Mouse (Mus musculus) forebrain, embryonic 14.5 days (tissue): ENCODE results near the gene Pnpla2. TPM values are rescaled to one million over a fixed set of nuclear protein-coding genes. Genes with fewer than 3 reads are reported as not detected.

Experiments used
- ATAC-seq: fragments of 200-750 bp; cut with Nextera tagmentation; 2 replicates; pipeline ENCODE4 v1.8.0; 2017; ENCODE audit warnings: mild to moderate bottlenecking, moderate library complexity
- DNase-seq: peaks from one replicate; pipeline ENCODE4 v3.0.0-alpha.2; 2015; ENCODE audit warnings: low spot score
- H3K27ac ChIP-seq: fragments of 300-500 bp; sonication (generic); 2 replicates; pipeline ENCODE4 v1.5.1; 2014; ENCODE audit warnings: low read depth, mild to moderate bottlenecking, control low read depth, low read length, moderate library complexity
- H3K27me3 ChIP-seq: fragments of 300-500 bp; sonication (generic); replicated peaks from 2 replicates; pipeline ENCODE4 v1.6.1; 2014; ENCODE audit warnings: low read length, control low read depth, mixed read lengths; ENCODE audit not compliant: control insufficient read depth, insufficient read depth
- H3K36me3 ChIP-seq: fragments of 300-500 bp; sonication (generic); 2 replicates; pipeline ENCODE4 v1.6.1; 2014; ENCODE audit warnings: low read length, control low read depth; ENCODE audit not compliant: control insufficient read depth, insufficient read depth
- H3K4me1 ChIP-seq: fragments of 300-500 bp; sonication (generic); 2 replicates; pipeline ENCODE4 v1.6.1; 2014; ENCODE audit warnings: antibody characterized with exemption, low read length, control low read depth; ENCODE audit not compliant: control insufficient read depth, insufficient read depth
- H3K4me2 ChIP-seq: fragments of 300-500 bp; sonication (generic); 2 replicates; pipeline ENCODE4 v1.6.1; 2014; ENCODE audit warnings: mild to moderate bottlenecking, control low read depth, low read length
- H3K4me3 ChIP-seq: fragments of 300-500 bp; sonication (generic); 2 replicates; pipeline ENCODE4 v1.5.1; 2014; ENCODE audit warnings: low read depth, low read length, control low read depth
- H3K9ac ChIP-seq: fragments of 300-500 bp; sonication (generic); 2 replicates; pipeline ENCODE4 v1.6.1; 2014; ENCODE audit warnings: mild to moderate bottlenecking, low read length, control low read depth, moderate library complexity
- H3K9me3 ChIP-seq: fragments of 300-500 bp; sonication (generic); replicated peaks from 2 replicates; pipeline ENCODE4 v1.6.1; 2016; ENCODE audit warnings: low read length, control low read depth, mixed read lengths; ENCODE audit not compliant: control insufficient read depth
- WGBS: fragments of 180-500 bp; shearing (Covaris S2); extraction: QIAGEN DNeasy Blood & Tissue Kit; methylation state at CpG from one replicate; pipeline ENCODE4 v1.1.7; 2014; 5-methylcytosine and 5-hydroxymethylcytosine counted together
- polyA plus RNA-seq: library from polyadenylated mRNA; unstranded; fragments of >200 nt; fragmentation: Nextera tagmentation; extraction: Ambion mirVana; gene quantifications from 2 replicates; pipeline ENCODE4 v1.2.1, GENCODE M21; 2014

Gene Pnpla2
- polyA plus RNA-seq, 1 experiment from 2014 or later = 16.3 TPM

DNA sequence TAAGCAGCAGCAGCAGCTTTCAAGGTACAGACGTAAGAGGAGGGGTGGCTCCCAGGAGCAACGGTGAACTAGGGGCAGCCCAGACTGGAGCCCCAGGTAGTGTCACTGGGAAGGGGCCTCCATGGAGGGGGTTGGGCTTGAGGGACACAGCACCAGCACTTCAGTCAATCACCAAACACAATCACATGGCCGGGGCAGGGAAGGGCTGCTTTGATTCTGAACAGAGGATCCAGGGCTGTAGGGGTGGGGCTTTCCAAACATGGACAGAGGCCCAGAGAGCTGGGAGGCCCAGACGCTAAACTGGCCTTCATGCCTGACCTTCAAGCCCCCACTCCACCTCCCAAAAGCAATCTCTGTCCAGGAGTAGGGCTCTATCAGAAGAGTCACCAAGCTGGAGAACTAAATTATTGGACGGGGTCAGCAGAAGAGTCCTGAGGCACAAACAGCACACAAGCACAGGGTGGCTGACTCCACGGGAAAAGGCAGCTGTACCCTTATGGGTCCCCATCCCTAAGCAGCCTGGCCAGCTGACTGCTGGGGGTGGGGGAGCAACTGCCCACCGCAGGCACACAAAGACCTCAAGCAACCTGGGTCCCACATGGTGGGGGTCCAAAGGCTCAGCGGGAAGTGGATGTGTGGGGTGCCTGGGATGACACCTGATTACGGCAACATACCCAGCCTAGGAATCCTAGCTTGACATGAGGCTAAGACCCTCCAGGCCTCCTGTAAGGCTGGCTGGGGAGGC lies 25.0 kb upstream of the Pnpla2 start:
- DNase-seq (no peak), ATAC-seq (no peak)
- Histone ChIP-seq H3K27ac (no peak overlapping the region), H3K36me3 (peaks cover 48% of the 10 kb centered on the region), H3K9me3 (no peaks in the 10 kb centered on the region), H3K9ac (no peak overlapping the region), H3K4me1 (peaks cover 13% of the 10 kb centered on the region), H3K4me3 (peak overlapping the region; percentile 48; the same call in 1 of the 2 replicates), H3K4me2 (peak overlapping the region; percentile 85), H3K27me3 (no peaks in the 10 kb centered on the region)
- WGBS = 63% methylated on average over 9 of the region's 9 CpGs

DNA sequence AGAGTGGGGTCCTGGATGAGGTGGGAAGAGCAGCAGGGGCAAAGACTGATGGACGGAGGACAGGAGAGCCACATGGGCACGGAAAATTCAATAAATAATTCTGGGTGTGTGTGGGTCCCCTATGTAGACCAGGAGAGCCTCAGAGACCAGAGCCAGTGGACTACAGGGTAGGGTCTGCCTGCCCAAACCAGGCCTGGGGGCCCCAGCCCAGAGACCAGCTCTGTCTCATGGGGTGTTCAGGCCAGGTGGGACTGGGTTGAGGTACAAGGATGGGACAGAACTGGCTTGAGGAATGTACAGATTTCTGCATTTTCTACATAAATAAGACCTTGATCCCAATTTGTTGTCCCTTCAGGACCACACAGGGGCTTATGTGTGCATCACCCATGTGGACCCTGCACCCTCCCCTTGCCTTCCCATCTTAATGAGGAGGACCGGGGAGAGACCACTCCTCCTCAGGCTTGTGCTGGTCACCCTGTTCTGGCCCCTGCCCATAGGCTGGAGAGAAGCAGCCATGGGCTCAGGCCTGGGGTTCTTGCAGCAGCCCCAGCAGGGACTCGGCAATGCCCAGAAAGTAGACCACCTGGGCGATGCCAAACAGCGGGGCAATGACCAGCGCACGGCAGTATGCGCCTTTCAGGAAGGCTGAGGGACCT lies 24.3 kb upstream of the Pnpla2 start:
- Histone ChIP-seq H3K36me3 (peaks cover 48% of the 10 kb centered on the region), H3K27me3 (no peaks in the 10 kb centered on the region), H3K4me3 (no peak overlapping the region), H3K4me1 (peaks cover 17% of the 10 kb centered on the region), H3K9me3 (no peaks in the 10 kb centered on the region), H3K27ac (no peak overlapping the region), H3K9ac (no peak overlapping the region), H3K4me2 (no peak overlapping the region)
- WGBS = 95% methylated on average over 9 of the region's 9 CpGs
- ATAC-seq (no peak), DNase-seq (no peak)

DNA sequence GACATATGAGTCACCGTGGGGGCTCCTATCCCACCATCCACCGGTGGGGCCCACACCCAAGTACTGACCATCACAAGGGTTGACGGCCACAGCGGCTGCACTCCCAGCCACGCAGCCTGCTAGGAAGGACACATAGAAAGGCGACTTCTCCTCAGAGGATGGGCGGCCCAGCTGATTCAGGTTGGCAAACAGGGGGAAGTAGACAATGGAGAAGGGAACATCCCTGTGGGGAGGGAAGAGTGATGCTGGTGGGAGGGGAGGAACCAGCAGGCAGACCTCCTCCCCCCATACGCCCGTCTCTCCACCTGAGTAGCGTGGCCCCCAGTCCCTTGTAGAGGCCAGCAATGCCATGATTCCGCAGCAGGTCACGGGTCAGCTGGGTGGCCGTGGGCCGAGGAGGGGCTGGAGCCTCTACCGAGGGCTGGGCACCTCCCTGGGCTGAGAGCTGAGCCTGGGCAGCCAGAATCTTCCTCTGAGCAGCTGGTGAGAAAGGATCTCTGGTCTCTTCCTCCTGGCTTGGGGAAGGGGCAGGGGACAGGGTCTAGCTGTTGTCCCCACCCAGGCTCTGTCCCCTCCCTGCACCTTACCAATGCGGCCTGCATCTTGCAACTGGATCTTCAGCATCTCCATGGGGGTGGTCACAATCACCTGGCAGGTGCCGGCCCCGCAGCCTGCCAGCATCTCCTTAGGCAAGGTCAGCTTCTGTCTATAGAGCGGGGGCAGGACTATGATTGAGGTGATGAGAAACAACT lies 23.4 kb upstream of the Pnpla2 start:
- H3K4me1 ChIP-seq = peaks cover 24% of the 10 kb centered on the region
- H3K27me3 ChIP-seq = no peaks in the 10 kb centered on the region
- no peak overlapping the region for H3K27ac ChIP-seq
- peaks cover 45% of the 10 kb centered on the region for H3K36me3 ChIP-seq
- no peak overlapping the region for H3K4me2 ChIP-seq
- H3K9ac ChIP-seq = no peak overlapping the region
- WGBS = 93% methylated on average over 17 of the region's 19 CpGs
- no peak overlapping the region for H3K4me3 ChIP-seq
- no peaks in the 10 kb centered on the region for H3K9me3 ChIP-seq
- DNase-seq (no peak), ATAC-seq (no peak)

DNA sequence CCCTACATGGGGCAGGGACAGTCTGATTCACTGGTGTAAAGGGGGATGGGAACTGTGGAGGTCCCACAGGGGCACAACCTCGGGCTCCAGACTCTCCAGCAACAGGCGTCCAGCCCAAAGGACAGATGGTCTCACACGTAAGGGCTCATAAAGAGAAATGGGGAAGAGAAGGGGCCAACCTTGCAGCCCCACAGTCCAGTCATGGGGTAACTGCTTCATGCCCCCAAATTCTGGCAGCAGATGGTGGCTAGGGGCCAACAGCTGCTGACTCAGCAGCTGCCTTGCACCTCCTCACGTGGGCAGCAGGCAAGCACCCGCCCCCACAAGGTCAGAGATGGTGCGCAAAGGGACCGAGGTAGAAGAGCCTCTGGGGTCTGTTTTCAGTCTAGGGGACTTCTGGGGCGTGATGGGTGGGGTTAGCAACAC lies 22.8 kb upstream of the Pnpla2 start:
- Histone ChIP-seq H3K27ac (no peak overlapping the region), H3K4me3 (no peak overlapping the region), H3K27me3 (no peaks in the 10 kb centered on the region), H3K9me3 (no peaks in the 10 kb centered on the region), H3K9ac (no peak overlapping the region), H3K4me1 (peaks cover 24% of the 10 kb centered on the region), H3K36me3 (peaks cover 40% of the 10 kb centered on the region), H3K4me2 (no peak overlapping the region)
- 88% methylated on average over 8 of the region's 8 CpGs for WGBS
- no peak for DNase-seq
- no peak for ATAC-seq

DNA sequence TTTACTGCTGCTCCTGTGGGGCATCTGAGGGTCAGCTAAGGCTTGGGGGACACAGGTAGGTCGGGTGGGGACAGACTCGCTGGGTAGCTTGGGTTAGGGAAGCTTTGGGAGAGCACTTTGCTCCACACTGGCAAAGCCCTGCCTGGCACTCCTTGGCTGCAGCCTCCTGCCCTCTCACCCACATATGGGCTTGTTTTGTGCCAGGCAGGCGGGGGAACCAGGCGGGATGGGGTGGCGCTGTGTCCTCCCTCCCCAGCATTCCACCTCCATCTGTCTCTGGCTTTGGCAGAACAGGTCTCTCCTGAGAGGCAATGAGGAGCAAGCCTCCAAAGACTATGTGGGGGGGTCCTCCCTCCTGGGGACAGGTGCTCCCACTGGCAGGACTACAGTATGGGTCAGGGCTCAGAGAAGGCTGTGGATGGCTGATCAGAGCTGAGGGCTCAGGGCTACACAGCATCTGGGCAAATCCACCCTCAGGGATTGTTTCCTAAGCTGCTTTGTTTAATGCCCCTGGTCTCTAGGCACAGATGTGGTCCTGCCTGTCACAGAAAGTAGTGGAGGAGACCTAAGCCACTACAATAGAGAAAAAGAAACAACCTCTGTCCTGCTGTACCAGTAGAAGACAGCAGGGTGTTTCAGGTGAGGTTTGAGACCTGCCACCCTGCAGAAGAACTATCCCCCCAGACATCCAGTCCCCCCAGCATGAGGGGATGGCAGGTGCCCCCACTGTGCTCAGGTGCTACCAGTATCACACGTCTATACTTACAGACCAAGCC lies 22.1 kb upstream of the Pnpla2 start:
- 86% methylated on average over 6 of the region's 6 CpGs for WGBS
- H3K36me3 ChIP-seq = peaks cover 35% of the 10 kb centered on the region
- peak overlapping the region; percentile 96 for H3K4me2 ChIP-seq
- no peak for DNase-seq
- H3K27me3 ChIP-seq = no peaks in the 10 kb centered on the region
- H3K9ac ChIP-seq = 0 out of 2 replicates have a peak overlapping the region, but pooled peaks have one; percentile 21
- H3K9me3 ChIP-seq = no peaks in the 10 kb centered on the region
- H3K27ac ChIP-seq = 0 out of 2 replicates have a peak overlapping the region, but pooled peaks have one; percentile 1
- no peak for ATAC-seq
- H3K4me1 ChIP-seq = peaks cover 24% of the 10 kb centered on the region
- H3K4me3 ChIP-seq = no peak overlapping the region

DNA sequence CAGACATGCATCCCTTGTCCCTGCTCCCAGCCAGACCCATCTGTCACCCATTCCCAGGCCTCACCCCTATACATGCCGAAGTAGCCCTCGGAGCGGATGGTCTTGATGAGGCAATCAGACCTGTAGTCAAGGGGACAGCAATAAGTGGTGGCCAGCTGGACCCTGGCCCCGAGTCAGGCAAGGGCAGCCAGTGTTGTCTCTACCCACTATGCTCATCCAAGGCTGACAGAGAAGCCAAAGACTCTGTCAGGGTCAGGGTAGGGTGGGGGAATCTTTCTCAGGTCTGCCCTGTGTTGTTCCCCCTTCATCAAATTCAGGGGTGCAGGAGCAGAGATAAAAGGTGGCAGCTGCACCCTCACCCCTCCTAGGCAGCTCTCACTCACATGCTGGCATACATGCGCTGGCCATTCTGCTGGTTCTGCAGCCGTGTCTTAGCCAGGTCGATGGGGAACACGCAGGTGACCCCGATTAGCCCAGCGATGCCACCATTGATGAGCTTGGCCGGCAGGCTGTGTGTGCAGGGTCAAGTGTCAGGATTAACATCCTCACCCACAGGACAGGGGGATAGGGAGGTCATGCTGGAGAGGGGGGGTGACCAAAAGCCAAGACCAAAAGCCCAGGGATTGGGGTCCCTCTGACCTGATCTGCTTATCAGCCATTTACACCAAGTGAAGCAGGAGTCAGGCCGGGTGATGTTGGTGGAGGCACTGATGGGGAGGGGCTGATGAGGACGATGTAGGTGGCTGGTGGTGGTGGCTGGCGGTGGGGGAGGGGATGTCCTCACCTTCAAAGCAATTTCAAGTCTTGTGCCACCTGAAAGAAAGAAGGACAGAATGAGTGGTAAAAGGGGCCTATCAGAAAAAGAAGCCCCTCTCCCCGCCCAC lies 21.2 kb upstream of the Pnpla2 start:
- Histone ChIP-seq H3K4me1 (peaks cover 21% of the 10 kb centered on the region), H3K27me3 (no peaks in the 10 kb centered on the region), H3K9me3 (no peaks in the 10 kb centered on the region), H3K4me2 (peak overlapping the region; percentile 96), H3K9ac (peak overlapping the region; percentile 72), H3K27ac (peak overlapping the region; percentile 78; the same call in 1 of the 2 replicates), H3K4me3 (peak overlapping the region; percentile 46), H3K36me3 (peaks cover 40% of the 10 kb centered on the region)
- ATAC-seq (no peak), DNase-seq (no peak)
- 73% methylated on average over 15 of the region's 15 CpGs for WGBS

DNA sequence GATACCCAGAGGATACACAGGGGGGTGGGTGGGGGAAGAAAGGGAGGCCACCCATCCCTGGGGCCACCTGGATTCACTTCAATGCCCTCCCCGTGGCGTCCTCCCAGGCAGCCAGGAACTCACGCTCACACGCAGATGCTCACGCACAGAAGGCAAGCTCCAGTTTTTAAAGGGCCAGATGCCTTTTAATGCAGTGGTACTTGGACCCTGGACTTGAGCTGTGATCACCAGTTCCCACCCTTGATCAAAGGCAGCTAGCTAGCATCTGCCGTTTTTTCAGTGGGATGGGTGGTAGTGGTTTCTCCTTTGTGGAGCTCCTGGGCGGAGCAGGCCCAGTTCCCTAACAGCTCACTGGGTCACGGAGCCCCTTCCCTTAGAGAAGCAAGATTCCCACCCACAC lies 20.5 kb upstream of the Pnpla2 start:
- 12% methylated on average over 8 of the region's 8 CpGs for WGBS
- peaks cover 47% of the 10 kb centered on the region for H3K36me3 ChIP-seq

More for the DNA sequence above, 20.5 kb upstream of the Pnpla2 start:
- H3K9ac ChIP-seq = peak overlapping the region; percentile 72
- peak overlapping the region; percentile 46 for H3K4me3 ChIP-seq
- DNase-seq (peak; percentile 85), ATAC-seq (peak; percentile 19; the same call in 1 of the 2 replicates)
- peak overlapping the region; percentile 78 for H3K27ac ChIP-seq
- peaks cover 19% of the 10 kb centered on the region for H3K4me1 ChIP-seq
- peak overlapping the region; percentile 96 for H3K4me2 ChIP-seq
- H3K9me3 ChIP-seq = no peaks in the 10 kb centered on the region
- H3K27me3 ChIP-seq = no peaks in the 10 kb centered on the region
